Mouse (Mus musculus) forebrain, postnatal 0 days (tissue): ENCODE measurements around the gene Sox6. TPM values are rescaled to one million over a fixed set of nuclear protein-coding genes. Genes with fewer than 3 reads are reported as not detected.

Experiments used
- ATAC-seq: fragments of 200-750 bp; cut with Nextera tagmentation; 2 replicates; pipeline ENCODE4 v1.8.0; 2017; ENCODE audit warnings: mild to moderate bottlenecking, moderate library complexity
- DNase-seq: peaks from one replicate; pipeline ENCODE4 v3.0.0-alpha.2; 2015
- H3K27ac ChIP-seq: fragments of 300-500 bp; sonication (generic); 2 replicates; pipeline ENCODE4 v1.5.1; 2014; ENCODE audit warnings: low read depth, mild to moderate bottlenecking, antibody characterized with exemption, low read length, moderate library complexity, mixed read lengths
- H3K27me3 ChIP-seq: fragments of 300-500 bp; sonication (generic); 2 replicates; pipeline ENCODE4 v1.6.1; 2014; ENCODE audit warnings: mild to moderate bottlenecking, low read length, mixed read lengths; ENCODE audit not compliant: insufficient read depth
- H3K36me3 ChIP-seq: fragments of 300-500 bp; sonication (generic); 2 replicates; pipeline ENCODE4 v1.6.1; 2014; ENCODE audit warnings: mild to moderate bottlenecking, moderate library complexity; ENCODE audit not compliant: insufficient read depth
- H3K4me1 ChIP-seq: fragments of 300-500 bp; sonication (generic); 2 replicates; pipeline ENCODE4 v1.6.1; 2014; ENCODE audit warnings: antibody characterized with exemption; ENCODE audit not compliant: insufficient read depth
- H3K4me2 ChIP-seq: fragments of 300-500 bp; sonication (generic); 2 replicates; pipeline ENCODE4 v1.6.1; 2014; ENCODE audit warnings: low read depth, mild to moderate bottlenecking, moderate library complexity
- H3K4me3 ChIP-seq: fragments of 300-500 bp; sonication (generic); 2 replicates; pipeline ENCODE4 v1.5.1; 2014; ENCODE audit warnings: low read depth, low read length, mixed read lengths
- H3K9ac ChIP-seq: fragments of 300-500 bp; sonication (generic); 2 replicates; pipeline ENCODE4 v1.6.1; 2014; ENCODE audit warnings: mild to moderate bottlenecking
- H3K9me3 ChIP-seq: fragments of 300-500 bp; sonication (generic); 2 replicates; pipeline ENCODE4 v1.6.1; 2016; ENCODE audit warnings: low read length
- CTCF ChIP-seq: sonication (generic); IDR thresholded peaks from 2 replicates; pipeline ENCODE4 v1.5.1; 2016; ENCODE audit warnings: antibody characterized with exemption, control low read depth, low read depth
- WGBS: fragments of 180-500 bp; shearing (Covaris S2); extraction: QIAGEN DNeasy Blood & Tissue Kit; methylation state at CpG from one replicate; pipeline ENCODE4 v1.1.7; 2014; 5-methylcytosine and 5-hydroxymethylcytosine counted together
- polyA plus RNA-seq: library from polyadenylated mRNA; unstranded; fragments of >200 nt; fragmentation: Nextera tagmentation; extraction: Ambion mirVana; gene quantifications from 2 replicates; pipeline ENCODE4 v1.2.1, GENCODE M21; 2015
- total RNA-seq: library from RNA; depleted of rRNA; stranded (reverse); fragments of >200 nt; gene quantifications from 2 replicates; pipeline ENCODE4 v1.2.3, GENCODE M21; 2014

The Sox6 gene
- total and polyA plus RNA-seq, 2 experiments from 2014 or later = 46.2 to 64.7 TPM

- Histone ChIP-seq H3K27ac (no peak overlapping the region), H3K36me3 (no peaks in the 10 kb centered on the region), H3K4me2 (peak overlapping the region; percentile 27), H3K9ac (no peak overlapping the region), H3K4me1 (peaks cover 19% of the 10 kb centered on the region), H3K4me3 (peak overlapping the region; percentile 9; the same call in 1 of the 2 replicates), H3K27me3 (peaks cover 32% of the 10 kb centered on the region), H3K9me3 (no peaks in the 10 kb centered on the region)
- DNase-seq (no peak), ATAC-seq (no peak)
- 46% methylated on average over 18 of the region's 18 CpGs for WGBS
- TF ChIP-seq CTCF = no peak
Observed at GRCm38 (mm10) chr7:116036591-116037555, 1.7 kb downstream of the Sox6 start.

GRCm38 (mm10) chr7:116035504-116035903 lies 3.1 kb downstream of the Sox6 start:
- no peak overlapping the region for H3K27ac ChIP-seq
- no peak overlapping the region for H3K9ac ChIP-seq
- DNase-seq = no peak
- H3K4me2 ChIP-seq = peak overlapping the region; percentile 100
- no peaks in the 10 kb centered on the region for H3K36me3 ChIP-seq
- 54% methylated on average over 4 of the region's 4 CpGs for WGBS
- peaks cover 32% of the 10 kb centered on the region for H3K27me3 ChIP-seq
- H3K4me1 ChIP-seq = peaks cover 23% of the 10 kb centered on the region
- ATAC-seq = no peak
- no peaks in the 10 kb centered on the region for H3K9me3 ChIP-seq
- H3K4me3 ChIP-seq = 0 out of 2 replicates have a peak overlapping the region, but pooled peaks have one; percentile 50
- TF ChIP-seq CTCF = no peak

DNA sequence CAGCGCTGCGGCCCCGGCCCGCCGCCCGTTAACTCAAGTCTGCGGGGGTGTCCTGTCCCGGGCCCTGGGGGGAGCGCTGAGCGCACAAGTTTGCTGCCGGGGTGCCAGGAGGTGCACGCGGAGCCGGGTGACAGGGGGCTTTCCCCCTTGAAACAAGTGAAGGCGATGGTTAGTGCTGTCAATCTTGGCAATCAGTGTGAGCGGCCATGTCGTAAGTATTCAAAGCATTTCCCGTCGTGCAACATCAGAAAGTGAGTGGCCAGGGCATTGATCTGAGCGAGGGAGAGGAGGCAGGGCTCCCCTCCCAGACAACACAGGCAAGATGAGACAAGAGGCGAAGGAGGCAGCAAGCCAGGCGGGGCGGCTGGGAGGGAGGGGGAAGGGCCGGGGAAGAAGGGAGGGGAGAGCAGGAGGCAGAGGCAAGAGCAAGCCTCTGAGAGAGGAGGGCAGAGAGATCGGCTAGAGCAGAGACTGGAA lies 4.3 kb downstream of the Sox6 start:
- WGBS = under 1% methylated on average over 25 of the region's 25 CpGs
- H3K4me1 ChIP-seq = peaks cover 20% of the 10 kb centered on the region
- peak overlapping the region; percentile 81 for H3K27ac ChIP-seq
- no peaks in the 10 kb centered on the region for H3K9me3 ChIP-seq
- H3K4me3 ChIP-seq = peak overlapping the region; percentile 50
- peak; percentile 70 for DNase-seq
- H3K27me3 ChIP-seq = peaks cover 32% of the 10 kb centered on the region
- peak; percentile 37 for ATAC-seq
- TF ChIP-seq CTCF = no peak
- H3K4me2 ChIP-seq = peak overlapping the region; percentile 100
- H3K9ac ChIP-seq = peak overlapping the region; percentile 38
- H3K36me3 ChIP-seq = no peaks in the 10 kb centered on the region

GRCm38 (mm10) chr7:116033371-116034241 lies 5.0 kb downstream of the Sox6 start:
- no peak for DNase-seq
- peak overlapping the region; percentile 50 for H3K4me3 ChIP-seq
- peaks cover 13% of the 10 kb centered on the region; the same call in 1 of the 2 replicates for H3K4me1 ChIP-seq
- H3K4me2 ChIP-seq = peak overlapping the region; percentile 100
- under 1% methylated on average over 54 of the region's 54 CpGs for WGBS
- peaks cover 32% of the 10 kb centered on the region for H3K27me3 ChIP-seq
- peak overlapping the region; percentile 38 for H3K9ac ChIP-seq
- peak overlapping the region; percentile 81 for H3K27ac ChIP-seq
- H3K36me3 ChIP-seq = no peaks in the 10 kb centered on the region
- peak; percentile 47 for ATAC-seq
- no peaks in the 10 kb centered on the region for H3K9me3 ChIP-seq
- TF ChIP-seq CTCF = peak; percentile 1; the same call in 1 of the 2 replicates

GRCm38 (mm10) chr7:116032596-116033307 lies 5.8 kb downstream of the Sox6 start:
- H3K36me3 ChIP-seq = no peaks in the 10 kb centered on the region
- no peaks in the 10 kb centered on the region for H3K9me3 ChIP-seq
- H3K27ac ChIP-seq = peak overlapping the region; percentile 85
- H3K4me3 ChIP-seq = peak overlapping the region; percentile 50
- peaks cover 11% of the 10 kb centered on the region; the same call in 1 of the 2 replicates for H3K4me1 ChIP-seq
- peak overlapping the region; percentile 100 for H3K4me2 ChIP-seq
- peak overlapping the region; percentile 64 for H3K9ac ChIP-seq
- DNase-seq (peak; percentile 92), ATAC-seq (peak; percentile 49)
- peaks cover 23% of the 10 kb centered on the region for H3K27me3 ChIP-seq
- WGBS = under 1% methylated on average over 11 of the region's 11 CpGs
- TF ChIP-seq CTCF = peak; percentile 85
